In genomic region chr9:113749356-113749755, GRCm38 (mm10) we compare ENCODE assay signal across 17 mouse cellular contexts. TPM values are rescaled to one million over a fixed set of nuclear protein-coding genes. Genes with fewer than 3 reads are reported as not detected.
DNase-seq lines count a peak whose midpoint lies in the region; ATAC-seq lines count a peak whose summit lies in the region.
"Had no signal": no experiment of that assay in that cellular context is flagged by ENCODE, and none has a peak within 500 bp of the region (broad histone marks: within the 10 kb centered on the region; RNA-seq: fewer than 3 reads in every experiment).

No protein-coding gene starts in this region.

- peak; percentile 60 to 63 for DNase-seq in heart, adult 18-20 months
- peak; percentile 73 for DNase-seq in adrenal gland, postnatal 10 days
- DNase-seq in heart, postnatal 36 days: peak; percentile 34 to 39
- peak; percentile 55 for DNase-seq in lung, postnatal 10 days
- no peak for DNase-seq in layer of hippocampus, postnatal 14 days (ENCODE audit: low spot score in 2 of 2)
- no peak for DNase-seq in thymus, postnatal 4 days
- no peak for DNase-seq in cerebellum, postnatal 25 days
- DNase-seq: cerebellum, adult 18-20 months; gastrocnemius, postnatal 10 days; midbrain, embryonic 14.5 days; retina, postnatal 1 day; thymus, adult 2 months had no signal

- 81% methylated on average over 7 of the region's 7 CpGs for WGBS in heart, embryonic 12.5 days

- no peak overlapping the region for H3K27ac ChIP-seq in heart, embryonic 12.5 days (ENCODE audit: poor library complexity, severe bottlenecking)
- H3K27ac ChIP-seq: hindbrain, embryonic 14.5 days; limb, embryonic 12.5 days; lung, embryonic 15.5 days; neural tube, embryonic 12.5 days had no signal

- no peak overlapping the region for H3K9ac ChIP-seq in heart, embryonic 12.5 days
- H3K9ac ChIP-seq: hindbrain, embryonic 14.5 days; limb, embryonic 12.5 days; lung, embryonic 15.5 days; neural tube, embryonic 12.5 days had no signal

- H3K4me3 ChIP-seq in heart, embryonic 12.5 days: no peak overlapping the region
- H3K4me3 ChIP-seq: limb, embryonic 12.5 days; lung, embryonic 15.5 days; neural tube, embryonic 12.5 days had no signal

- H3K27me3 ChIP-seq in heart, embryonic 12.5 days (replicated peaks): no peaks in the 10 kb centered on the region
- H3K27me3 ChIP-seq: limb, embryonic 12.5 days; lung, embryonic 15.5 days; neural tube, embryonic 12.5 days had no signal

- H3K36me3 ChIP-seq in heart, embryonic 12.5 days: peaks cover 2% of the 10 kb centered on the region; the same call in 1 of the 2 replicates

- no peaks in the 10 kb centered on the region; the same call in 1 of the 2 replicates for H3K4me1 ChIP-seq in heart, embryonic 12.5 days (replicated peaks)
- H3K4me1 ChIP-seq: limb, embryonic 12.5 days; lung, embryonic 15.5 days; neural tube, embryonic 12.5 days had no signal

- no peak overlapping the region for H3K4me2 ChIP-seq in heart, embryonic 12.5 days
- H3K4me2 ChIP-seq: hindbrain, embryonic 14.5 days; limb, embryonic 12.5 days; lung, embryonic 15.5 days; neural tube, embryonic 12.5 days had no signal

- intact Hi-C loops in heart, postnatal 36 days (cut with DNase I): loop anchor here (2.0 to 10.0 kb wide), 2 partner anchors 43 to 365 kb away; no protein-coding TSS in a partner anchor

- no peaks in the 10 kb centered on the region for H3K9me3 ChIP-seq in heart, embryonic 12.5 days (replicated peaks)
- H3K9me3 ChIP-seq: limb, embryonic 12.5 days; lung, embryonic 15.5 days; neural tube, embryonic 12.5 days had no signal

- no peak for ATAC-seq in heart, embryonic 12.5 days (ENCODE audit: insufficient number of reproducible peaks, low FRiP score)

RNA-seq across cellular contexts. Expression of gene Clasp2, which starts 8.1 kb away (rescaled TPM):
- total RNA-seq in heart, adult 18-20 months (2021): 10 to 100 TPM; 56.2 to 63.4 TPM
- 34.2 and 38.1 TPM in 2 replicates for polyA plus RNA-seq in heart, embryonic 12.5 days (2016; fragmentation: Nextera tagmentation; extraction: Ambion mirVana)
- total RNA-seq in adrenal gland, postnatal 10 days (2021): 10 to 100 TPM; 76.5 to 86.0 TPM
- total RNA-seq in heart, postnatal 36 days (2021): 10 to 100 TPM; 50.9 to 58.9 TPM
- 100 to 1,000 TPM; 254 to 274 TPM for total RNA-seq in layer of hippocampus, postnatal 14 days (2021)

RNA-seq across cellular contexts. Expression of gene Pdcd6ip, which starts 41.3 kb away (rescaled TPM):
- total RNA-seq in heart, adult 18-20 months (2021): 10 to 100 TPM; 59.2 to 66.5 TPM
- 80.8 and 81.7 TPM in 2 replicates for polyA plus RNA-seq in heart, embryonic 12.5 days (2016; fragmentation: Nextera tagmentation; extraction: Ambion mirVana)
- 100 to 1,000 TPM; 107 to 110 TPM for total RNA-seq in adrenal gland, postnatal 10 days (2021)
- 10 to 100 TPM; 57.2 to 65.0 TPM for total RNA-seq in heart, postnatal 36 days (2021)
- 10 to 100 TPM; 58.9 to 61.6 TPM for total RNA-seq in layer of hippocampus, postnatal 14 days (2021)

Comparison
In these comparisons a context has a peak if more than half of its experiments do, and no peak if none do; other contexts are left out.
1. DNase-seq: peak in heart, adult 18-20 months (2 of 2), adrenal gland, postnatal 10 days (single experiment), heart, postnatal 36 days (2 of 2) and lung, postnatal 10 days (single experiment); none in layer of hippocampus, postnatal 14 days (0 of 2), thymus, postnatal 4 days (single experiment) and cerebellum, postnatal 25 days (0 of 2).